Mouse (Mus musculus) cerebellum, adult 2 months (tissue): ENCODE data around the gene Fuk.

Source experiments
- CTCF ChIP-seq: fragments of 200-500 bp; IDR thresholded peaks from 2 replicates; pipeline ENCODE4 v1.5.1; 2011; ENCODE audit warnings: low read depth, mild to moderate bottlenecking, control low read depth, low read length, moderate library complexity, borderline replicate concordance; ENCODE audit not compliant: insufficient read depth
- POLR2A ChIP-seq: fragments of 200-500 bp; IDR thresholded peaks from 2 replicates; pipeline ENCODE4 v1.6.1; 2011; ENCODE audit warnings: low read length, control low read depth, borderline replicate concordance; ENCODE audit not compliant: insufficient read depth

- TF ChIP-seq POLR2A (no peak), CTCF (no peak)
These were observed 23.4 kb upstream of the Fuk start for GRCm38 (mm10) chr8:110925691-110926140.
